Mouse (Mus musculus): ENCODE results near the gene Ppp1r32. TPM values are rescaled to one million over a fixed set of nuclear protein-coding genes. Genes with fewer than 3 reads are reported as not detected.
A peak's percentile ranks its signal among the peaks of the same experiment; 100 is the strongest.

Gene Ppp1r32
- polyA plus RNA-seq (2015; fragmentation: Nextera tagmentation; extraction: Ambion mirVana) = 0.15 and 0.16 TPM in 2 replicates

DNA sequence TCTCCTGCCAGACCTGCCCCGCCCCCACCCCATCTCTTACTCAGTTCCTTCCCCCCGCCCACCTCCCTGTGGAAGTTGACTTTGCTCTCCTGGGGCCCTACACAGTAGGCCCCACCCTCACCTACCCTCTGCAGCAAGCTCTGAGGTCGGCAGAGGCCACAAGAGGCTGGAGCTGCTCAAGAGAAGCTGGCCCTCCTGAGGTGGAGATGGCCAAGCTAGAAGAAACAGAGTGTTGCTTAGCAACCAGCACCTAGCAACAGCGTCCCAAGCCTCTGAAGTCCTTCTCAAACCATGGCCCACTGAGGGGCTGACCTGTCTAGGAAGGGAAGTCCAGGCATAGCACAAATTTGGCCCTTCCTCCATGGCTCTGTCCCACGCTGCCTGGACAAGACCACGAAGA, at the start of gene Ppp1r32:
Ppp1r32 (minus strand) TSS at position 226 of the 400 bp plus-strand sequence.
- peak; percentile 23 for DNase-seq (ENCODE audit: low spot score)
- peak; percentile 55 for ATAC-seq (ENCODE audit: low FRiP score, low TSS enrichment)
- Histone ChIP-seq H3K4me2 (replicated peaks; ENCODE audit: low read depth) (no peak within 1 kb of the TSS), H3K9ac (ENCODE audit: low read length) (no peak within 1 kb of the TSS), H3K9me3 (ENCODE audit: control insufficient read depth, low read length) (no peaks in the 10 kb centered on the region), H3K4me1 (replicated peaks; ENCODE audit: control insufficient read depth, insufficient read depth) (no peaks in the 10 kb centered on the region), H3K27me3 (ENCODE audit: control insufficient read depth, insufficient read depth, low read length) (no peaks in the 10 kb centered on the region), H3K4me3 (ENCODE audit: low read depth, low read length) (no peak within 1 kb of the TSS), H3K36me3 (ENCODE audit: control insufficient read depth, insufficient read depth, low read length) (no peaks in the 10 kb centered on the region), H3K27ac (replicated peaks) (no peak within 1 kb of the TSS)
- 34% methylated on average over 6 of the region's 6 CpGs for WGBS
- TF ChIP-seq EP300 (optimal IDR thresholded peaks at IDR 0.05) (no peak), CTCF (IDR thresholded peaks at IDR 0.05; ENCODE audit: low read depth) (no peak)

DNA sequence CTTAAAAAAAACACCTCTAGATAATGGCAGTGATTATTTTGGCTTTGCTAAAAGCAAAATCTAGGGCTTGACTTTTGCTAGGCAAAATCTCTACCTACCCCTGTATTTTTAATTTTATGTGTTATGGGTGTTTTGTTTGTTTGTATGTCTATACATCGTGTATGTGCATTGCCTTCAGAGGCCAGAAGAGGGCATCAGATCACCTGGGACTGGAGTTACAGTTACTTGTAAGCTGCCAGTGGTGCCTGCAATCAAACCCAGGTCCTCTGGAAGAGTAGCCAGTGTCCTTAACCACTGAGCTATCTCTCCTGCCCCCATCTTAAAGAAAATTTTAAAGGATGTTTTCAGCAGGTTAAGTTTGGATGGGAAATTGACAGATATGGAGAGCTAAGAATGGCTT, 47.4 kb upstream of the Ppp1r32 start:
- WGBS = 97% methylated on average over 1 of the region's 1 CpGs
- ATAC-seq (ENCODE audit: low FRiP score, low TSS enrichment) = no peak
- TF ChIP-seq EP300 (optimal IDR thresholded peaks at IDR 0.05) (no peak), CTCF (IDR thresholded peaks at IDR 0.05; ENCODE audit: low read depth) (peak; percentile 49)
- no peak for DNase-seq (ENCODE audit: low spot score)
- Histone ChIP-seq H3K4me2 (replicated peaks; ENCODE audit: low read depth) (no peak overlapping the region), H3K36me3 (ENCODE audit: control insufficient read depth, insufficient read depth, low read length) (peaks cover 14% of the 10 kb centered on the region), H3K27ac (replicated peaks) (no peak overlapping the region), H3K9ac (ENCODE audit: low read length) (no peak overlapping the region), H3K4me1 (replicated peaks; ENCODE audit: control insufficient read depth, insufficient read depth) (peaks cover 3% of the 10 kb centered on the region; the same call in 1 of the 2 replicates), H3K9me3 (ENCODE audit: control insufficient read depth, low read length) (no peaks in the 10 kb centered on the region), H3K4me3 (ENCODE audit: low read depth, low read length) (no peak overlapping the region), H3K27me3 (ENCODE audit: control insufficient read depth, insufficient read depth, low read length) (no peaks in the 10 kb centered on the region)

DNA sequence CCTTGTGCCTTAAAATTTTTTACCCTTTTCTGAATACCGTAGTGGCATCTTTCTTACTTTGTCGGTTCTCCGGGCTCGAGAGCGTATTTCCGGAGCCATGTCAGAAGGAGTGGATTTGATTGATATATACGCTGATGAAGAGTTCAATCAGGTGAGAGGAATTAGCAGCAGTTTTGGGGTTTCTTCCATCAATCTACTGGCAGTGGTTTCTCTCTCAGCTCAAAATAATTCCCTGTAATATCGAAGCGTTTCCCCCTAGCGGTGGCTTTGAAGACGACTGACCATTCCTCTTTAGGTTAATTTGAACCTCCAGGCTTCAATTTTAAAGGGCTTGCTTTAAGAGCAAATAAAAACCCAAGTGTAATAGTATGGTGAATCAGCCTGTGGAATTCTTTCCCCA, 43.2 kb upstream of the Ppp1r32 start, which contains the start of gene Sdhaf2:
Sdhaf2 (minus strand) TSS at position 233 of the 400 bp plus-strand sequence.
- peaks cover 3% of the 10 kb centered on the region; the same call in 1 of the 2 replicates for H3K4me1 ChIP-seq (replicated peaks; ENCODE audit: control insufficient read depth, insufficient read depth)
- TF ChIP-seq CTCF (IDR thresholded peaks at IDR 0.05; ENCODE audit: low read depth) (peak; percentile 75), EP300 (optimal IDR thresholded peaks at IDR 0.05) (peak; percentile 61)
- no peaks in the 10 kb centered on the region for H3K9me3 ChIP-seq (ENCODE audit: control insufficient read depth, low read length)
- DNase-seq (ENCODE audit: low spot score) (peak; percentile 33), ATAC-seq (ENCODE audit: low FRiP score, low TSS enrichment) (peak; percentile 10; the same call in 1 of the 2 replicates)
- H3K4me3 ChIP-seq (ENCODE audit: low read depth, low read length) = peak within 1 kb of the TSS; percentile 97
- peaks cover 2% of the 10 kb centered on the region; the same call in 1 of the 2 replicates for H3K36me3 ChIP-seq (ENCODE audit: control insufficient read depth, insufficient read depth, low read length)
- under 1% methylated on average over 11 of the region's 11 CpGs for WGBS
- H3K9ac ChIP-seq (ENCODE audit: low read length) = peak within 1 kb of the TSS; percentile 99
- peak within 1 kb of the TSS; percentile 79 for H3K4me2 ChIP-seq (replicated peaks; ENCODE audit: low read depth)
- H3K27ac ChIP-seq (replicated peaks) = peak within 1 kb of the TSS; percentile 100
- H3K27me3 ChIP-seq (ENCODE audit: control insufficient read depth, insufficient read depth, low read length) = no peaks in the 10 kb centered on the region

DNA sequence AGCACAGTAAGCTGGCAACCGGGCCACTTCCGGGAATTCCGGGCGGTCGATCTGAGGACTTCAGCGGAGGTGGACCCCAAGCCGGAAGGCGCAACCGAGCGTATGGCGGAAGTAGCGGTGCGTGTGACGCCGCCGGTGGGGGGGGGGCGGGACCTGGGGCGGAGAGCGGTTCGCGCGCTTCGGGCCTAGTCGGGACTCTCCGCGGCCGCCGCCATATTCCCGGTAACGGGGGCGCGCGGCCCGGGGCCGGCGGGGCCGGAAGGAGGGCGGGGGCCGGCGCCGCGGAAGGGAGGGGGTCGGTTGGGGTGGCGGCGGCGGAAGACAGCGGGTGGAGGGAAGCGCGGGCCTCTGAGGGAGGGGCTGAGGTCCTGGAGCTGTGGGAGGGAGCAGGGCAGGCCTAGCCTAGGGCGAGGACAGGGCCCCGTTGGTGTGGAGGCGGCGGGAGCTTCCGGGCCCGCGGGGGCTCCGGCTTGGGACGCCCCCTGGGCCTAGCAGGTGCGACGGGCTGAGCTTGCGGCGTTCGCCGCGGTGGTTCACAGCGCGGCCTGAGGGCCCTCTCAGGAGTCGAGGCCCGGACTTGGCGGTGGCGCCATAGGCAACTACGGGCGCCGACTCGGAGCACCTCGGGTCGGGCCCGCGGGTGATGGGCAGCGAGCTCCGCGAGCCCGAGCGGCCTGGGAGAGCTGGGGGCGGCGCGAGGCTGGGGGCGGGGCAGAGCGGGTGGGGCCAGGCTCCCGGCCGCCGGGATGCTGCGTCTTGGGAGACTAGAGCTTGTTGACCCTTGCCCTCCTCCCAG, 42.6 kb upstream of the Ppp1r32 start, which contains the start of gene Cpsf7:
Cpsf7 (plus strand) TSS at position 161 of the 796 bp plus-strand sequence.
- peaks cover 3% of the 10 kb centered on the region; the same call in 1 of the 2 replicates for H3K4me1 ChIP-seq (replicated peaks; ENCODE audit: control insufficient read depth, insufficient read depth)
- ATAC-seq (ENCODE audit: low FRiP score, low TSS enrichment) = peak; percentile 94
- peak; percentile 97 for DNase-seq (ENCODE audit: low spot score)
- TF ChIP-seq EP300 (optimal IDR thresholded peaks at IDR 0.05) (no peak), CTCF (IDR thresholded peaks at IDR 0.05; ENCODE audit: low read depth) (no peak)
- H3K4me3 ChIP-seq (ENCODE audit: low read depth, low read length) = peak within 1 kb of the TSS; percentile 97
- H3K9me3 ChIP-seq (ENCODE audit: control insufficient read depth, low read length) = no peaks in the 10 kb centered on the region
- WGBS = under 1% methylated on average over 58 of the region's 93 CpGs
- H3K4me2 ChIP-seq (replicated peaks; ENCODE audit: low read depth) = peak within 1 kb of the TSS; percentile 79
- H3K27me3 ChIP-seq (ENCODE audit: control insufficient read depth, insufficient read depth, low read length) = no peaks in the 10 kb centered on the region
- peak within 1 kb of the TSS; percentile 100 for H3K27ac ChIP-seq (replicated peaks)
- peaks cover 2% of the 10 kb centered on the region; the same call in 1 of the 2 replicates for H3K36me3 ChIP-seq (ENCODE audit: control insufficient read depth, insufficient read depth, low read length)
- H3K9ac ChIP-seq (ENCODE audit: low read length) = peak within 1 kb of the TSS; percentile 99

DNA sequence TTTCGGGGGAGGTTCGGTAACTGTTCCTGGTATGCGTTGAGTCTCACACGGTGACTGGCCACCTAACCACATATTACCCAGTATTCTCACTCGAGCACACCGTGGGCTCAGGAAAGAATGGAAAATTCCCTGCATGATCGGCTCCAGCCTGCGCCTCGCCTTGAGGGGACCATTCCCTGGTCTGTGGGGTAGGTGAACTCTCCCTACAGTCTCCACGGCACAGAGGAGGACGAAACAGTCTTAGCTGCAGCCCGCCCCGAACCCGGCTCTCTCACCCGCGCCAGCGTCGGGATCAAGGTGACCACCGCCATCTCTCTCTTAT, 42.0 kb upstream of the Ppp1r32 start:
- under 1% methylated on average over 19 of the region's 19 CpGs for WGBS
- H3K27ac ChIP-seq (replicated peaks) = peak overlapping the region; percentile 100
- DNase-seq (ENCODE audit: low spot score) = no peak
- H3K4me2 ChIP-seq (replicated peaks; ENCODE audit: low read depth) = peak overlapping the region; percentile 79
- H3K36me3 ChIP-seq (ENCODE audit: control insufficient read depth, insufficient read depth, low read length) = peaks cover 2% of the 10 kb centered on the region; the same call in 1 of the 2 replicates
- H3K9ac ChIP-seq (ENCODE audit: low read length) = peak overlapping the region; percentile 99
- H3K9me3 ChIP-seq (ENCODE audit: control insufficient read depth, low read length) = no peaks in the 10 kb centered on the region
- no peak for ATAC-seq (ENCODE audit: low FRiP score, low TSS enrichment)
- no peaks in the 10 kb centered on the region for H3K27me3 ChIP-seq (ENCODE audit: control insufficient read depth, insufficient read depth, low read length)
- no peak for TF ChIP-seq CTCF (IDR thresholded peaks at IDR 0.05; ENCODE audit: low read depth)
- no peak for TF ChIP-seq EP300 (optimal IDR thresholded peaks at IDR 0.05)
- peak overlapping the region; percentile 97 for H3K4me3 ChIP-seq (ENCODE audit: low read depth, low read length)
- H3K4me1 ChIP-seq (replicated peaks; ENCODE audit: control insufficient read depth, insufficient read depth) = peaks cover 3% of the 10 kb centered on the region; the same call in 1 of the 2 replicates
